Mouse (Mus musculus) G1E (cell line): ENCODE measurements around the gene Rab26.

ENCODE experiments used
- CTCF ChIP-seq: IDR thresholded peaks from 2 replicates; pipeline ENCODE4 v1.5.1; 2012; ENCODE audit warnings: low read depth, low read length, inconsistent platforms, mixed read lengths
- TAL1 ChIP-seq: conservative IDR thresholded peaks from 2 replicates; pipeline ENCODE4 v1.6.1; 2012; ENCODE audit warnings: low read depth, low read length, inconsistent platforms, mixed read lengths

GRCm38 (mm10) chr17:24489265-24490030 lies 44.6 kb downstream of the Rab26 start:
- TF ChIP-seq CTCF: no peak
- TF ChIP-seq TAL1: no peak
